Mouse (Mus musculus): ENCODE measurements around the gene Znfx1.
"Not testable (repeated sequence)": the region's sequence is repeated elsewhere in the genome, so short reads cannot be mapped to it uniquely, and the experiment has no call there.

The Znfx1 gene

DNA sequence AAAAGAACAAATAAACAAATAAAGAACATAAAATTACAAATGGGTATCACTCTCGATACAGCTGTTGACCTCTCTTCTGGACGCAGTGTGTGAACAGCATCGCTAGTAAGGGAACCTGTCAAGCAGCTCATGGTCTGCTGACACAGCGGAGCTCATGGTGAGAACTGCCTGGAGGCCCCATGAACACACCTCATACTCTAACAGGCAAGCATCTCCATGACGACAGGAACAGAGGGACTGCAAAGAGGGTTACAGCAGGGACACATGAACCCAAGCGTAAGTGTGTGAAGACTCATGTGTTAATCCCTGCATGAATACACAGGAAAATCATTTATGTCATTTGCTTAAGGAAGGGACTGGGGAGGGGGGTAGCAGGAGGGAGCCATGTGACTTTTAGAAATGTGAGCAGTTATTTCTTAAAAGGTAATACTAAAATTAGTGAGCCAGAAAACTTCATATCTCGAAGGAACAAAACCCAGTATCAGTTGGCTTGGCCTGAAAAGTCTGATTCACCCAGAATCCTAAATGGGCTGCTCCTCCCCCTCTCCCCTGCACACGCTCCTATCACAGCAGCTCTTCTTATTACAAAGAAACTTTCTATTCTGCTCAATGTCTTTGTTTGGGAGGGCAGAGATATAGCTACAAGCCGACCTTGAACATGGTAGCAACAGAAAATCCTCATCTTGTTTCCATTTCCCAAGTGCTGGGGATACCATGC, 9.5 kb downstream of the Znfx1 start:
- DNase-seq (ENCODE audit: low read depth, low spot score) = no peak

DNA sequence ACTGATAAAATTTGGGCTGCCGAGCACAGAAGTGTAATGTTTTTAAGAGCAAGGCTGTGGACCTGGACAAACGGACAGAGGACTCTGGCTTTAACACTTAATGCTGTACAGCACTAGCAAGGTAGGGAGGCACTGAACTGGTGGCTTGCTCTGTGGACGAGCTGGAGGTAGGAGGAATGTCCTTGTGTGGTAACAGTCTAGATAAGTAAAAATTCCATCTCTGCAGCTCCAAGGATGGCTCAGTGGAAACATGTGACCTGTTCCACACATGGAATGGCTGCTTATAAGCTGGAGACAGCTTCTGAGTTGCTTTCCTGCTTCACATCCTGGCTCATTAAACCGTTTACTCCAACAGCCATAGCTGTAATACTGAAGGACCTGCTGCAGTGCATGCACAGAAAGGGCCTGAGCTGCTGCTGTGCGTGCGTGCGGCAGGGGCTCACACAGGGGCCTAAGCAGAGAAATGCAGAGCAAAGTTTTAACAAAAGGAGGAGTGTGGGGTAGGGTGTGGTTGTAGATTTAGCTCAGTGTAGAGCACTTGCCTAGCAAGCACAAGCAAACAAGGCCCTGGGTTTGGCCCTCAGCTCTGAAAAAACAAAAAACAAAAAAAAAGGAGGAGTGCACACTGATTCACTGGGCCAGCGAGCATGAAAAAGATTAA, 14.0 kb downstream of the Znfx1 start:
- no peak for DNase-seq (ENCODE audit: low read depth, low spot score)

DNA sequence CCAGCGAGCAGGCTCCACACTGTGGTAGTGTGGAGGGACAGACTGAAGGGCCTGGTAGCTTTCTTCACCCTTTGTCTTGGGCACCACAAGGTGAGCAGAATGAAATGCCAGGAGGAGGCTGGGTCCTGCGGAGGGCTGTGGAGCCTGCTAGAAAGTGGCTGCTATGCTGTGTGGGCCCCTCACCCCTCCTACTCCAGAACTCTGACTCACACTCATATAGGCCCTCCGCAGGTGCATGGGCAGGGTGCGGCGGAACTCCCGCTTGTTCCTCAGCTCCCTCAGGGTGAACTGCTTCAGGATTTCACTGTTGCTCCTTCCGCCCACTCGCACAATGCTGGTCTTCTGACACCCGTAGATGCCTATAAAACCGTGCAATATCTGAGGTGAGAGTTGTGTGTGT, 14.6 kb downstream of the Znfx1 start:
- DNase-seq (ENCODE audit: low read depth, low spot score) = no peak

DNA sequence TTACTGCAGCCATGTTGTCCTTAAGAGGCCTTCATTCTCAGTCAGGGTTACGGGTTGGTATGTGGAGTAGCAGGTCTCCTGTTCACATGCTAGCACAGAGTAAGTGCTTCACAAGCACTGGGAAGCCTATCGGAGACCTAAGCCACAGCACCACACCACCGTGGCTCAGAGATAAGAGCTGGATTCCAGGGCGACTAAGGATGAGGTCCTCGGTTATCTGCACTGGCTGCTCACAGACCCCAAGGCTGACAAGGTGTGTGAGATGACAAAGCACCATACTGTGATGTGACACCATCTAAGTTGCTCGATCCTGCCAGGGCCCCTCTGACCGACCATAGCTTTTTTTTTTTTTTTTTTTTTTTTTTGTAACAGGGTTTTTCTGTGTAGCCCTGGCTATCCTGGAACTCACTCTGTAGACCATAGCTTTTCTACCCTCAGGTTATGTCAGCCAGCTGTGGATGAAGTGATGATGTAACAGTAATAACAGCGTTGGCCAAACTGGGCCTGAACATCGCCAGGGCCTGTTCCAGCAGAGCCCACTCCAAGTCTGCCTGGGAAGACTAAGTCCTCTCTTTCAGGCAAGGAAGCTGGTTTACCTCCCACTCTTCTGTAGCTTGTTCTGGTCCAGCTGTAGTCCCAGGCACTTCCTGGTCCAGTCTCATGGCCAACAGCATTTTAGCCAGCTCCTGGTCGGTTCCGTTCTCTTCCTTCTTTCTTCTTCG, 19.3 kb downstream of the Znfx1 start:
- DNase-seq (ENCODE audit: low read depth, low spot score) = no peak

DNA sequence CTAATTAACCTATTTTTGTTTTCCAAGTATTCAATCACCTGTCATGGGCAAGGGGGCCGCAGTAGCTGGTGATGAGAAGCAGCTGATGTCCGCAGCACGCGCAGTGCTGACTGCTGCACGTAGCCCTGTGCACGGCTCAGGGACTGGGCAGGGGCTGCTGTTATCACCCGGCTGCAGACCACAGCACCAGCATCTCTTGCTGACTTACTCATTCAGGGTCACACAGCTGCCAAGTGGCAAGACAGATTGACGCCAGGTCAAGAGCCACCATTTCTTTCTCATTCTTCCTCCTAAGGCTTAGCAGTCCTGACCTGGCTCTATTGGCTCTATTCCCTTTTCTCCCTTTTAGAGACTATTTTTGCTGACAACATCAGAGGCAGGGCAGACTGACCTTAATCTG, 23.4 kb downstream of the Znfx1 start:
- DNase-seq (ENCODE audit: low read depth, low spot score) = no peak

DNA sequence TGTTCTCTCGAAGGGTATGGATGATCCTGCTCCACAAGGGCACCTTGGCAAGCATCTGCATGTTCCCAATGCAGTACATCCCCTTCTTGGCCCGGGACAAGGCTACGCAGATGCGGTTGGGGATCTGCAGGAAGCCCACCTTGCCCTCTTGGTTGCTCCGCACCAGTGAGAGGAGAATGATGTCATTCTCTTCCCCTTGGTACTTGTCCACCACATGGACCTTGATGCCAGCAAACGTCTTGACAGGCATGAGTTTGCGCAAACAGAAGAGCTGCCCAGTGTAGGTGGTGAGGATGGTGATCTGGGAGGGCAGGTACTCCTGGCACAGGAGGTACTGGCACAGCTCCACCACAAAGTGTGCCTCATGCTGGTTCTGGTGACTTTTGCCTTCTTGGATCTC, 24.1 kb downstream of the Znfx1 start:
- DNase-seq (ENCODE audit: low read depth, low spot score) = no peak

DNA sequence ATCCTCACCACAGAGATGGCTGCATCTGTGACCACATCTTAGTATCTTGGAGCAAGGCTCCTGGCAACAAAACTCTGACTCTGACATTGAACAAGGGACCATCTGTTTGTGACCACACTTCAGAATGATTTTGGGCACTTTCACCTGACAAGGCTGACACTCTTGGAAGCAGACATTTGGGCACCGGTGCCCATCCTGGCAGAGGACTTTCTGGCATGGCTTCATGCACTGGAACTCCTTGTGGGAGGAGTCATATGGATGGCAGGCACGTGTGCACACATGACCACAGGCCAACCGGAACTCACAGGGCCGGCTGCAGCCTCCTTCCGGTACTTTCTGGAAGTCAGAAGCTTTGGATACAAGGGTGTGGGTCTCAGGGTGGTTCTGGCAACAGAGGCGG, 24.5 kb downstream of the Znfx1 start:
- no peak for DNase-seq (ENCODE audit: low read depth, low spot score)

DNA sequence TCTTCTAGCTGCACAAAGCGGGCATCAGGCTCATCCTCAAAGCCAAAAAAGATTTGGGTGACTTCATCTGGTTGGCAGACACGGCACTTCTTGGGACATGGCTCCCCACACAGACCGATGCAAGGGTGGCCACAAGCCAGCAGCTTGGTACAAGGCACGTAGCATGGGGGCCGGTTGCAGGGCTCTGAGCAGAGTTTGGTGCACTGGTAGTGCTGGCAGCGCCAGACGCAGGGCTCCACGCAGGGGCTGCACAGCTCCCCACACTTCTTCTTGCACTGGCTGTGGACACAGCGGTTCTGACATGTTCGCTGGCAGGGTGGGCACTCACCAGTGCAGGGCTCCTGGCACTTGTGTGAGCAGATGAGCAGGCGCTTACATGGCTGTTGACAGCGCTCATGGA, 25.1 kb downstream of the Znfx1 start:
- no peak for DNase-seq (ENCODE audit: low read depth, low spot score)

DNA sequence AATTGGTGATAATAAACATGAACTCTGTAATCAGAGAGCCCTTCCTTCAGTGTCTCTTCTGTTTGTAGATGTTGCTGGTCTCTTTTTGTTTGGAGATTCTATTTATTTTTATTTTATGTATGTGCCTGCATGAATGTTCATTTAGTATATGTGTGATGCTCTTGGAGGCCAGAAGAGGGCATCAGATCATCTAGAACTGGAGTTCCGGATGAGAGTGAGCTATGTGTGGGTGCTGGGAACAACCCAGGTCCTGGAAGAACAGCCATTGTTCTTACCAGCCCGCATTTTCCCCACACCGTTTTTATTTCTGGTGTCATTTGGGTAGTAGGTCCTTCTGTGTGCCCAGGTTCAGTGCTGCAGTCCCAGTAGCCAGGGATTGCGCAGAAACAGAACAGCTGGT, 32.3 kb downstream of the Znfx1 start:
- DNase-seq (ENCODE audit: low read depth, low spot score) = peak; percentile 40

DNA sequence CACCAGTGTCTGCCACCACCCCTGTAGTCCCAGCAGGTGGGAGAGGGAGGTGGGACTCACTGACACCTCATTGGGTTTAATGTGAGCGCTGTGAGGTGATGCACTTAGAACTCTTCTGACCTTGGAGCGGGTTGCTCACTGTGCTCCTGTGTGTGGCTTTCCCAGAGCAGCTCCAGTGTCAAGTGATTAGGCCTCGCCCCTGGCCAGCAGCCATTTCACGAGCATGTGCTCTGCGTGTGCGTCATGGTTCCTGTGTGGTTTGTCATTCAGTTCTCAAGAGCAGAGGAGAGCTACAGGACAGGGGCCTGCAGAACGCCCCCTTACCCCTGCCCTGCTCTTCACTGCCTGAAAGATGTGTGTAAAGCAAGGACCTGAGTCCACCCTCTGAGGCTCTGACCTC, 34.3 kb downstream of the Znfx1 start:
- DNase-seq (ENCODE audit: low read depth, low spot score) = no peak

DNA sequence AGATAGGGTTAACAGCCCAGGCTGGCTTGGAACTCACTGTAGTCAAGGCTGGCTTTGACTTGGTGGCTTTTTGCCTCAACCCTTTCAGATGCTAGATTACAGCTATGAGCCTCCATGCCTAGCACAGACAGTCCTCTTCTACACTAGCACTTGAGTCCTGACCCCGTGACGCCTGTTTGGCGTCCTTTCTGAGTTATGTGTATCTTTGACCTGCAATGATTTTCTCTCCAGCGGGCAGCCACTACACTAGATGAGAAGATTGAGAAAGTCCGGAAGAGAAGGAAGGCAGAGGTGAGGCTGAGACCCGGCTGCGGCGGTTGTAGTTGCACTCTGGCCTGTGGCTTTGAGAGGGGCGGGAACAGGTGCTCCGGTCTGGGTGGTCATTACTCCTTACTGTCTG, 43.4 kb downstream of the Znfx1 start:
- DNase-seq (ENCODE audit: low read depth, low spot score) = no peak

DNA sequence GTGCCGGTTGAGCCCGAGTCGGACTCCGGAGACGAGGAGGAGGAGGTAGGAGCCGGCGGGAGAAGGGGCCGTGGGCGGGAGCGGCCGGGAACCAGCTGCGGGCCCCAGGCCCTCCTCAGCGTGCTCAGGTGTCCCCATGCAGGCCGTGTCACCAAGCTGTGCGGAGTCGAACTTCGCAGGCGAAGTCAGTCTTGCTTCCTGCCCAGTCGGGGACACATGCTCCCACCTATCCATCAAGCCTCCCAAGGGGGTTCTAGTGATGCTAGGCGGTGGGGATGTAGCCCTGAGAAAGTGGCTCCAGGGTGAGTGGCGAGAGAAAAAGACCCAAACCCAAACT, 47.5 kb downstream of the Znfx1 start:
- DNase-seq (ENCODE audit: low read depth, low spot score) = peak; percentile 32

DNA sequence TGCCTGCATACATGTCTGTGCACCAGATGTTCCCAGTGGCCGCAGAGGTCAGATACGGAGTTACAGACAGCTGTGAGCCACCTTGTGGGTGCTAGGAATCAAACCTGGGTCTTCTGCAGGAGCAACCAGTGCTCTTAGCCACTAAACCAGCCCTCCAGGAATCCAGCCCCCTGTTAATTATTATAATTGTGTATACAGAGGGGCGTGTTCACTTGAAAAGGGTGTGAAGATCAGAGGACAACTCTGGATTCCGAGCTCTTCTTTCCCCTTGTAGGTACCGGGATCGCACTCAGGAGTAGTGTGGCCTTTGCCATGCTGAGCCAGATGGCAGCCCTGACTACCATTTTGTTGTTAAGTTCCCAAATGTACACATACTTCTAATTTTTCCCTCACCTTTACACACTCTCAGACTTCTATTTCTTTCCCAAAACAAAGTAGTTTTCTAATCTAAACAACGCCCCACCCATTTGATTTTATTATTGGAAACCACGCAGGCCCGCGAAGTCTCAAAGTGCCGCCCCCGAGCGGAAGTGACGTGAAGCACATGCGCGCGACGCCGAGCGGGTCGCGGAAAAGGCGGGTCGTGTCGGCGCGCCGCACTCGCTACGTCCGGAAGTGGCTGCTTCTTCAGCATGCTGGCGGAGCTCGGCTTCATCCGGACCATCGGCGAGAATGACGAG, 48.0 kb downstream of the Znfx1 start, which contains the start of gene Ddx27:
Gene Ddx27, plus strand, starts transcription at position 492 of the 680 bp plus-strand sequence.
- peak; percentile 92 for DNase-seq (ENCODE audit: low read depth, low spot score)

DNA sequence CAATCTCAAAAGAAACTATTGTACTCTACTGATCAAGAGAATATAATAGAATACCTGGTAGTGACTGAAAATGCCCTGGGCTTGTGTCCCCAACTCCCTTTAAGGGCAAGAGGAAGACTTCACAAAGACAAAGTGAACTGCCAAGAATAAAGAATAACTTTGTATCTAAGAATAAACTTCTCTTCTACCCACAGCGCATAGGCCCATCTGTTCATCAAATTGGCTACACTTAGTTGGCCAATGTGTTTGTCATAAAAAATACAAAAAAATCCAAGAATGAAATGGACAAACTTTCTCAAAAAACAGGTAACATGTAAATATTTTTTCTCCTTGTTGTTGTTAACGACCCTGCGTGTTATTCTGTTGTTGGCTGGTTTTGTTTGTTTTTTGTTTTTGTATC, 52.3 kb downstream of the Znfx1 start:
- no peak for DNase-seq (ENCODE audit: low read depth, low spot score)

DNA sequence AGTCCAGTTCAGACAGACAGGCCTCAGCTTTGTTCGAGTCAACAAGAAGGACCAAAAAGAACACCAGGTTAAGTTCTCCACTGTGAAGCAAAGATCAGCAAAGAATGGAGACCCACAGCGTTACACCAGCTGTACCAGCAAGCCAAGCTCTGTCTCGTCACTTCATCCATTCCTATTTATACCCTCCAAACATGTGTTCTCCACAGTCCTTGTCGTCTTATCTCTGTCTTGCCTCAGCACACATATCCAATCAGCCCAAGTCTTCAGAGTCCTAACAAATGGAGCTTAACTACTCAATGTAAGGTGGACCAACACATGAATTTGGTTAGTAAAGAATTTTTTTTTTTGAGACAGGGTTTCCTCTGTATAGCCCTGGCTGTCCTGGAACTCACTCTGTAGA, 53.3 kb downstream of the Znfx1 start:
- no peak for DNase-seq (ENCODE audit: low read depth, low spot score)

DNA sequence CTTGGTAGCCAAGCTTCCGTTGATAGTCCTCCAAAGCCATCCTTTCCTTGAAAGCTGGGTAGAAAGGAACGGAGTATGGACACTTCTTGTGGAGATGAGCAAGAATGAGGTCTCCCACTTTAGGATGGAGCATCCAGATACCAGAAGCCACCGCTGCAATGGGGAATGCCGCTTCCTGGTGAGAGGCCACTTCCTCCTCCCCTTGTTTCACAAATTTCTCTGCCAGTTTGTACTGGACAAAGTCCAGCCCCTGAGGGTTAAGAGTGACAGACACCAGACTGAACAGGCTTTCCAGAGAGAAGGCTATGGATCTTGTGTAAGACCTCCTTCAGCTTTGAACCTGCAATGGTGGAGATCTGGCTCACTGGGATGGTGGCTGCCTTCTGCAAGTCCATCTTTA, 55.2 kb downstream of the Znfx1 start:
- DNase-seq (ENCODE audit: low read depth, low spot score) = not testable (repeated sequence)

DNA sequence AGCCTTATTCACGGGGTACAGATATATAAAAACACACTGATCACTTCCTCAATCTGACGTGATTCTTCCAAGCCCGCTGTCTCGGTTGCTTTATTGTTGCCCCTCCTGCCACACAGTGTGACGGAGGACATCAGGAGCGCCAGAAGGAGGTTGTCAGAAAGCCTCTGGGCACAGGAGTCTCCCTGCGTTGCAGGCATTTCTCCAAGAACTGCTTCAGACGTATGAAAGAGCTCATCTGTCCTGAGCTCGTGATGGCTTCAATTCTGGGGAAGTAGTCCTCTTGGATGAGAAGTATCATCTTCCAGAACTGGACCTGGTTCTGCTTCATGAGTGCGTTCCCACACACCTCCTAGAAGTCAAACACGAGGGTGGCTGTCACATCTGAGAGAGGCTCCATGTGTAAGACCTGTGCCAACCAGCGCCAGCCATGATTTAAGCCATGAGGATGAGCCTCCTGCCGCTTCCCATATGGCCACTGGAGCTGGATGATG, 55.8 kb downstream of the Znfx1 start:
- DNase-seq (ENCODE audit: low read depth, low spot score) = no peak

DNA sequence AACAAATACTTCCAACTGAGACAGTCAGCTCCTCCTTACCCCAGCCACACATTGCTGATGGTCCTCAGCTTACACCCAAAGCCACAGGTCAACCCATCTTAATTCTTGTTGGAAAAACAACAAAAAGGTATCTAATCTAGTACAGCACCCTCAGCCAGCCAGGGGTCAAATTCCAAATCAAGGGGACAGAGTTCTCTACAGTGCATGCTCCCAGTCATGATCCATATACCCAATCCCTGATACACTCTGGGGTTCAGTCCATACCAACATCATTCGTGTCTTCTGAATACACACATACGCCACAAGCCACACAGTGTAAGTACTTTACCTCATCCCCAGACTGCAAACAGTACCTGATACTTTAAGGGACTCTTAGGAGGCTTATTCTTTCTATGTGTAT, 56.5 kb downstream of the Znfx1 start:
- DNase-seq (ENCODE audit: low read depth, low spot score) = no peak

DNA sequence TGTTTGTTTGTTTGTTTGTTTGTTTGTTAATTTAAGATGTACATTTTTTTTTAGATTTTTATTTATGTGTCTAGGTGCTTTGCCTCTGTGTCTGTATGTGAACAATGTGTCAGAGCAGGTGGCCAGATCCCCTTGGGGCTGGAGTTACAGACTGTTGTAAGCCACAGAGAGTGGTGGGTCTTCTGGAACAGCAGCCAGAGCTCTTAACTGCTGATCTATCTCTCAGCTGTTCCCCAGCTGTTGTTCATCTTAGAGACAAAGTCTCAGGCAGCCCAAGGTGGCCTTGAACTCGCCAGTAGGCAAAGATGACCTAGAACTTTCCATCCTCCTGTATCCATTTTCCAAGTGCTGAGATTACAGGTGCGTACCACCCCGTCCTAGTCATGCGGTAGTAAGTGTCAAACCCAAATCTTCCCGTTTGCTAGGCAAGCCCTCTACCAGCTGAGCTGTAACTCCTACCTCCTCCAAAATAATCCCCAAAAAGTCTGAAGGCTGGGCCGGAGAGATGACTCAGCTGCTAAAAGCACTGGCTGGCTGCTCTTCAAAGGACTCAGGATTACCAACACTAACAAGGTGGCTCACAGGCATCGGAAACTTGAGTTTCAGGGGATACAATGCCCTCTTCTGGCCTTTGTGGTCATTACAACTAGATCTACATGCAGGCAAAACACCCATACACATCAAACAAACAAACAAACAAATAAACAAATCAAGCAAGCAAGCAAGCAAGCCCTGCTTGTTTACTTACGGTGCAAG, 58.5 kb downstream of the Znfx1 start:
- DNase-seq (ENCODE audit: low read depth, low spot score) = peak; percentile 94

DNA sequence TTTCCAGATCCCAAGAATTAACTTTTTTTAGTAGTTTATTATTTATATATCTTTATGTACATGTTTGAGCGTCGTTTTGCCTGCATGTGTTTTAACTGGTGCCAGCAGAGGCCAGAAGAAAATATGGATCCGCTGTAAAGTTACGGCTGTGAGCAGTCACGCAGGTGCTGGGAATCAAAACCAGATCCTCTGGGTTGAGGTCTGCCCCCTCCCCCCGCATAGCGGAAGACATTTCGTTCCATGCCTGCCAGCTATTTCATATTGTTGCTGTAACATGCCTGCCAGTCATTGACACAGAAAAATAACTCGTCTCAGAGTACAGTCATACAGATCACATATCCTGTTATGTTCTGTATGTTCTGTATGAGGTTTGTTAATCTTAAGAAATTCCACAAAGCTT, 61.3 kb downstream of the Znfx1 start:
- DNase-seq (ENCODE audit: low read depth, low spot score) = no peak

DNA sequence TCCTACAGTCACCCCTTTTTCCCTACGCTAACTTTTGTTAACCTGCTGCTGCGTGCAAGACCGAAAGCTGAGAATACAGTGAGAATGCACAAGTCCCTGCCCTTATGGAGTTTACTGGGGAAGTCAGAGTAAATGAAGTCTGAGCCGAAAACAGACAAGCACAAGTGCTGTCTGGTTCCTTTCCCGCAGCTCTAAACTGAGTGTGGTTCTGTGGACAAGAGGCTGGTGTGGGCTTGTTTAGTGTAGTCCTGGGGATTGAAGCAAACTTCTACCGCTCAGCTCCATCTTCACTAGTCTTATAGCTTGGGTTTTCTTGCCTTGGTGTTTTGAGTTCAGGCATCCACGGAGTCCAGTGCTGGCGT, 66.3 kb downstream of the Znfx1 start:
- no peak for DNase-seq (ENCODE audit: low read depth, low spot score)

Data from 3T3-L1 (cell line).